Mouse (Mus musculus) lung, postnatal 0 days (tissue): Measurements from ENCODE around the gene Hoxc8.

Source experiments
- CTCF ChIP-seq: IDR thresholded peaks from 2 replicates; pipeline ENCODE4 v1.5.1; 2016; ENCODE audit warnings: antibody characterized with exemption, mild to moderate bottlenecking
- EP300 ChIP-seq: IDR thresholded peaks from 2 replicates; pipeline ENCODE4 v1.6.1; 2016; ENCODE audit warnings: antibody characterized with exemption, mild to moderate bottlenecking, control low read depth

GRCm38 (mm10) chr15:102965003-102965891 is 25.2 kb upstream of the Hoxc8 start:
- TF ChIP-seq CTCF (no peak), EP300 (no peak)
